Mouse (Mus musculus): ENCODE measurements around the gene Tnfrsf1a.

- TF ChIP-seq TAL1 (IDR thresholded peaks at IDR 0.05; ENCODE audit: low read length) (no peak), GATA1 (IDR thresholded peaks at IDR 0.05; ENCODE audit: low read length) (no peak)
Observed at GRCm38 (mm10) chr6:125320323-125320722, 28.8 kb upstream of the Tnfrsf1a start, which contains the start of gene Scnn1a.

Data from erythroblast, embryonic 14.5 days (primary cell).